Mouse (Mus musculus): ENCODE measurements around the gene Parp16. TPM values are rescaled to one million over a fixed set of nuclear protein-coding genes. Genes with fewer than 3 reads are reported as not detected.

The Parp16 gene
- polyA plus RNA-seq, 1 experiment from 2014 or later, result 6.9 TPM

DNA sequence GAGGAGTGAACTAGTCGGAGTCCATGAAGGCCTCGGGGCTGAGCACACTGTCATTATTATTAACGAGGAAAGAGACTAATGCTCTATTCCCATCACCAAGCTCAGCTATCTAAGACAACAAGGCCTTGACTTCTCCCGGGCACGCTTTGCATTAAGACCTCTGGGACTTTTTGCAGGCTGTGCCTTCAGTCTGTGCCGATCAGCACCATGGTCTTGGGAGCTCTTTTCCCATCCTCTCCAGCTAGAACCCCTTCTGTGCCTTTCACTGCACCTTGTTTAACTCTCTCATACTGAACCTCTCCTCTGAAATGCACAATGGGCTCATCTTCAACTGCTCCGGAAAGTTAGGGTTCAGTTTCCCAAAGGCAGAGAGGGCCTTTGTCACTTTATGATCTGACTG, 4.8 kb upstream of the Parp16 start:
- DNase-seq (ENCODE audit: low spot score), result no peak
- Histone ChIP-seq H3K9me3 (ENCODE audit: control insufficient read depth, low read length) (no peaks in the 10 kb centered on the region), H3K4me2 (ENCODE audit: low read depth, low read length) (no peak overlapping the region), H3K4me3 (ENCODE audit: low read depth, low read length) (no peak overlapping the region), H3K4me1 (ENCODE audit: control insufficient read depth, insufficient read depth, low read length) (0 out of 2 replicates have a peak, but pooled peaks cover 1% of the 10 kb centered on the region), H3K27ac (replicated peaks; ENCODE audit: low read depth, low read length) (no peak overlapping the region), H3K9ac (ENCODE audit: low read depth, low read length) (no peak overlapping the region), H3K27me3 (replicated peaks; ENCODE audit: control insufficient read depth, insufficient read depth, low read length) (no peaks in the 10 kb centered on the region), H3K36me3 (ENCODE audit: control insufficient read depth, insufficient read depth, low read length) (no peaks in the 10 kb centered on the region)
- WGBS, result 57% methylated on average over 7 of the region's 7 CpGs
- ATAC-seq (ENCODE audit: low read depth), result no peak

DNA sequence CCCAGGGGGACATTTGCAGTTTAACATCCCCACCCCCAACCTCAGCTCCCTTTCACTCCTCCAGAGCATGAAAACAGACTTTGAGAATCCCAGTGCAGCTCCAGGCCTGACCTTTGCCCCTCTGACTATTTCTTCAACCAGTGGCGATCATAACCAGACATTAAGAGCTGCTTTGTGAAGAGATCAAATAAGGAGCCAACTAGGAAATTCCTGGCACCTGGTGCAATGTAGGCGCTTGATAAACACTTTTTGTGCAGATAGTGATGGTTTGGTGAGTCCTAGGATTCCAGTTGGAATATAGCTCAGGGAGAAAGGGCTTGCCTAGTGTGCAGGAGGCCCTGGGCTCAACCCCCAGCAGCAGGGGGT, 3.8 kb upstream of the Parp16 start:
- H3K9ac ChIP-seq (ENCODE audit: low read depth, low read length), result no peak overlapping the region
- no peak for DNase-seq (ENCODE audit: low spot score)
- 37% methylated on average over 2 of the region's 2 CpGs for WGBS
- H3K27ac ChIP-seq (replicated peaks; ENCODE audit: low read depth, low read length), result no peak overlapping the region
- no peak overlapping the region for H3K4me2 ChIP-seq (ENCODE audit: low read depth, low read length)
- no peaks in the 10 kb centered on the region for H3K9me3 ChIP-seq (ENCODE audit: control insufficient read depth, low read length)
- no peaks in the 10 kb centered on the region for H3K27me3 ChIP-seq (replicated peaks; ENCODE audit: control insufficient read depth, insufficient read depth, low read length)
- peaks cover 3% of the 10 kb centered on the region; the same call in 1 of the 2 replicates for H3K4me1 ChIP-seq (ENCODE audit: control insufficient read depth, insufficient read depth, low read length)
- no peak for ATAC-seq (ENCODE audit: low read depth)
- no peaks in the 10 kb centered on the region for H3K36me3 ChIP-seq (ENCODE audit: control insufficient read depth, insufficient read depth, low read length)
- no peak overlapping the region for H3K4me3 ChIP-seq (ENCODE audit: low read depth, low read length)

DNA sequence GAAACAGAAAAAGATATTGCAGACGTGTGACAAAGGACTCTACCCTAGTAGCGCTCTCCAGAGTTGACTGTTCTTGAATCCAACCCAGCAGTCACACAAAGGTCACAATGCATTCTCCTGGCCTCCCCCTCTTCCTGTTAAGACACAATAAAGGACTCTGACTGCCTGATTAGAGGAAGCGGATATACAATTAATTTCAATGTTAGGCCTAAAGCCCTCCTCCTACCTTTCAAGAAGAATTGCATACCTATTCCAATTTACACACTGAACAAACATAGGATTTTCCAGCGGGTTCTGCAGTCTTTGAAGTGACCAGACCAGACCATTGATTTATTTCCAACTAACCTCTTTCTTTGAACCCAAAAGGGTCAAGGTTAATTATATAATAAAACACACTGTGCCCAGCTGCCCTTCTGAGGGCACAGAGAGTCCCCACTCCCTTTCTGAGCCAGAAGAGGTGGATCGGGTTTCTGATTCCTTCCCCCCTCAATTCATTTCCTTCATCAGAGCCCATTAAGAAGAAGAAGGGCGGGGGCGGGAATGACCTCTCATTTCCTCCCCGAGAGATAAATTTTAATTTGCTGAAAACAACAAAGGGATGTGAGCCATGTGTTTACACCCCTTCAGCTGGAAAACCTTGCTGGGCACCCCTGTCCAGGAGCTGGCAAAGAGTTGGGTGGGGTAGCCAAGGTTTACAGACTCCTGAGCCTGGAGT, 3.2 kb upstream of the Parp16 start:
- H3K27me3 ChIP-seq (replicated peaks; ENCODE audit: control insufficient read depth, insufficient read depth, low read length), result no peaks in the 10 kb centered on the region
- no peak for ATAC-seq (ENCODE audit: low read depth)
- peaks cover 3% of the 10 kb centered on the region; the same call in 1 of the 2 replicates for H3K4me1 ChIP-seq (ENCODE audit: control insufficient read depth, insufficient read depth, low read length)
- DNase-seq (ENCODE audit: low spot score), result no peak
- H3K27ac ChIP-seq (replicated peaks; ENCODE audit: low read depth, low read length), result no peak overlapping the region
- no peaks in the 10 kb centered on the region for H3K36me3 ChIP-seq (ENCODE audit: control insufficient read depth, insufficient read depth, low read length)
- 23% methylated on average over 8 of the region's 8 CpGs for WGBS
- H3K9me3 ChIP-seq (ENCODE audit: control insufficient read depth, low read length), result no peaks in the 10 kb centered on the region
- no peak overlapping the region for H3K4me2 ChIP-seq (ENCODE audit: low read depth, low read length)
- no peak overlapping the region for H3K4me3 ChIP-seq (ENCODE audit: low read depth, low read length)
- H3K9ac ChIP-seq (ENCODE audit: low read depth, low read length), result no peak overlapping the region

DNA sequence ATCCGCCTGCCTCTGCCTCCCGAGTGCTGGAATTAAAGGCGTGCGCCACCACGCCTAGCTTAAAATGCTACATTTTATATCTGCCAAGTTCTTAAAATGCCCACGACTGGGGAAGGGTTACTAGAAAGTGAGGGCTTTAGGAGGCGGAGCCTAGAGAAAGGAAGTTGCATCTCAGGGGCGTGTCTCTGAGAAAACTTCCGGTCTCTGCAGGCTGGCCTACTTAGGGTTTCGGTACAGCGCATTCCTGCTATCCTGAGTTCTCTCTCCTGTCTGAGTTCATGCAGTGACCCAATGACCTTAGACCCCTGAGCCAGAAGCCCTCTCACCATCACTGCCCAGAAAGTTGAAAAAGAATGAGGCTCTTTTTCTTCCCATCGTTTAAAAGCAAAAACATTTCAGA, 1.9 kb upstream of the Parp16 start:
- Histone ChIP-seq H3K4me2 (ENCODE audit: low read depth, low read length) (no peak overlapping the region), H3K36me3 (ENCODE audit: control insufficient read depth, insufficient read depth, low read length) (no peaks in the 10 kb centered on the region), H3K9me3 (ENCODE audit: control insufficient read depth, low read length) (no peaks in the 10 kb centered on the region), H3K4me3 (ENCODE audit: low read depth, low read length) (no peak overlapping the region), H3K4me1 (ENCODE audit: control insufficient read depth, insufficient read depth, low read length) (peaks cover 3% of the 10 kb centered on the region; the same call in 1 of the 2 replicates), H3K27ac (replicated peaks; ENCODE audit: low read depth, low read length) (no peak overlapping the region), H3K27me3 (replicated peaks; ENCODE audit: control insufficient read depth, insufficient read depth, low read length) (no peaks in the 10 kb centered on the region), H3K9ac (ENCODE audit: low read depth, low read length) (no peak overlapping the region)
- DNase-seq (ENCODE audit: low spot score) (no peak), ATAC-seq (ENCODE audit: low read depth) (no peak)
- 58% methylated on average over 12 of the region's 12 CpGs for WGBS

DNA sequence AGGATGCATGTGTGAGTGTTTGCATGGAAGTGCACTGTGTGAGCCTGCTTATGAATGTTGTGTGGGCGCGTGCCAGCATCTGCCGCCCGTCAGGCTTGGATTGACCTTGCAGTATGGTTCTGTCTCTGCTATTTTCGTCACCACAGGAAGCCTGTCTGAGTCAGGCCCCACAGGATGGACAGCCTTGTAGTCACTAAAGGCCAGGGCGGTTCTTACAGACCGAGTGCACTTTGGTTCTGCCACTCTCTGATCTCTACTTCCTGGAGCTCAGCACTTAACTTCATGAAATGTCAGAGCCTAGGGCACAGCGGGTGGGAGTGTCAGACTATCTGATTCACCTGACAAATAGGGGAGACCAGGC, 448 bp downstream of the Parp16 start:
- Histone ChIP-seq H3K27ac (replicated peaks; ENCODE audit: low read depth, low read length) (peak overlapping the region; percentile 78), H3K4me1 (ENCODE audit: control insufficient read depth, insufficient read depth, low read length) (peaks cover 3% of the 10 kb centered on the region; the same call in 1 of the 2 replicates), H3K9ac (ENCODE audit: low read depth, low read length) (peak overlapping the region; percentile 20; the same call in 1 of the 2 replicates), H3K4me3 (ENCODE audit: low read depth, low read length) (no peak overlapping the region), H3K9me3 (ENCODE audit: control insufficient read depth, low read length) (no peaks in the 10 kb centered on the region), H3K27me3 (replicated peaks; ENCODE audit: control insufficient read depth, insufficient read depth, low read length) (no peaks in the 10 kb centered on the region), H3K36me3 (ENCODE audit: control insufficient read depth, insufficient read depth, low read length) (no peaks in the 10 kb centered on the region), H3K4me2 (ENCODE audit: low read depth, low read length) (peak overlapping the region; percentile 15; the same call in 1 of the 2 replicates)
- 27% methylated on average over 8 of the region's 8 CpGs for WGBS
- peak; percentile 64 for DNase-seq (ENCODE audit: low spot score)
- ATAC-seq (ENCODE audit: low read depth), result no peak

DNA sequence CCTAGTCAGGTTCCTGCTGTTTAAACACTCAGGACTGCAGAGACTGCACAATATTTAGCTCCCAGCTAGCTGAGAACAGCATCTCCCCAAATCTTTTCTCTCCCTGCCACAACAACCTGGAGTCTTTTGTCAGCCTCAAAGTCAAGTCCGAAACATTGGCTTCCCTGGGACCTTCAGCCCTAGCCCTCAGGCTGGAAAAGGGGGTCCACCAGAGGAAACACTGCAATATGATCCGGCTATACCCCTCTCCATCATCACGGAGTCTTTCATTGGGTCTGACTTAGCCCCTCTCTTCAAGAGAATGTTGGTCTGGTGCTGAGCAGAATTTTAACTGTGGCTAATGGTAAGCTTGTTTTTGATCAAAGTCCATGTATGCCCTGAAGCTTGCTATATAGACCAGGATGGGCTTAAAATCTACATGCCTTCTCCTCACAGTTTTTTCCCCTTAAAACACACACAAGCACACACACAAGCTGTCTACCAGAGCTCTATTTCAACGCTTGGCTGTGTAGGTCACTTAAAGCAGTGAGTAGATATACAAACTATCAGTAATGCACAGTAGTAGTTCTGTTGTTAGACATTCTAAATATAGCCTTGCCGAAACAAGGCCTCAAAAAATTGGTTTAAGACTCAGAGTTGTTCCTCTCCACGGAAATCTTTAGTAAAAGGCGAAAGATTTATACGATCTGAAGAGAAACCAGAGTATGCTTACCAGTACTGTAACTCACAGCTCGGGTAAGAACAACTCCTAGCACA, 1.0 kb downstream of the Parp16 start:
- peaks cover 3% of the 10 kb centered on the region; the same call in 1 of the 2 replicates for H3K4me1 ChIP-seq (ENCODE audit: control insufficient read depth, insufficient read depth, low read length)
- DNase-seq (ENCODE audit: low spot score) (peak; percentile 97), ATAC-seq (ENCODE audit: low read depth) (peak; percentile 94)
- no peaks in the 10 kb centered on the region for H3K9me3 ChIP-seq (ENCODE audit: control insufficient read depth, low read length)
- no peaks in the 10 kb centered on the region for H3K36me3 ChIP-seq (ENCODE audit: control insufficient read depth, insufficient read depth, low read length)
- no peaks in the 10 kb centered on the region for H3K27me3 ChIP-seq (replicated peaks; ENCODE audit: control insufficient read depth, insufficient read depth, low read length)
- peak overlapping the region; percentile 78 for H3K27ac ChIP-seq (replicated peaks; ENCODE audit: low read depth, low read length)
- 1% methylated on average over 9 of the region's 9 CpGs for WGBS
- H3K4me3 ChIP-seq (ENCODE audit: low read depth, low read length), result peak overlapping the region; percentile 24; the same call in 1 of the 2 replicates
- H3K4me2 ChIP-seq (ENCODE audit: low read depth, low read length), result peak overlapping the region; percentile 18
- H3K9ac ChIP-seq (ENCODE audit: low read depth, low read length), result peak overlapping the region; percentile 59

DNA sequence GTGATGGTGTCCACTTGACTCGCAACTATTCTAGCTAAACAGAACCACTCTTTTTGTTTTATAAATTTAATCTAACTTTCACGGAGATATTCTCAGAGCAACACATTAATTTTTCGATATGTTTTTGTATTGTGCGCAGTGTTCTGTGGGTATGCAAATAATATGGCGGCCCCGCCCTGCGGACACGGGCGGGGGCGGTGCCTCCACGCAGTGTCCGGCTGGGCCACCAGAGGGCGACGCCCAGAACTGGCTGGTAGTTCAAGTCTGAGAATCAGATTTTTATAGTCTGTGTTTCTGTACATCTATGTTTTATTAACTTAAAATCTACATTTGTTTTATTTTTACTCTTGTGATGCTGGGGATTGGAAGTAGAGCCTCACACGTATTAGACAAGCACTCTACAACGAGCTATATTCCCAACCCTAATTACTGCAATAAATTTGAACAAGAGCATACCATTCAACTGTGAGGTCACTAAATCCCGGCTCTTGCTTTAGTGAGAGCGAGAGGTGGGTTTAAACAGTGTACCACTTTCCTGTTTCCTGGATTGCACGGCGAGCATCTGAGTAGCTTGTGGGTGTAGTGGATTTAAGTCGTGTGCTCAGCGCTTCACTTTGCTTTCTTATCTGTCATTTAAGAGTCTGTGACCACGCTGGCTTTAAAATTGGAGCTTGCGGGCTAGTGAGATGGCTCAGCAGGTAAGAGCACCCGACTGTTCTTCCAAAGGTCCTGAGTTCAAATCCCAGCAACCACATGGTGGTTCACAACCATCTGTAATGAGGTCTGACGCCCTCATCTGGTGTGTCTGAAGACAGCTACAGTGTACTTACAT, 1.8 kb downstream of the Parp16 start:
- H3K4me3 ChIP-seq (ENCODE audit: low read depth, low read length), result peak overlapping the region; percentile 24; the same call in 1 of the 2 replicates
- peak overlapping the region; percentile 31 for H3K4me2 ChIP-seq (ENCODE audit: low read depth, low read length)
- H3K36me3 ChIP-seq (ENCODE audit: control insufficient read depth, insufficient read depth, low read length), result no peaks in the 10 kb centered on the region
- H3K27ac ChIP-seq (replicated peaks; ENCODE audit: low read depth, low read length), result peak overlapping the region; percentile 78
- peak overlapping the region; percentile 59 for H3K9ac ChIP-seq (ENCODE audit: low read depth, low read length)
- peak; percentile 75 for ATAC-seq (ENCODE audit: low read depth)
- WGBS, result 17% methylated on average over 26 of the region's 26 CpGs
- no peaks in the 10 kb centered on the region for H3K27me3 ChIP-seq (replicated peaks; ENCODE audit: control insufficient read depth, insufficient read depth, low read length)
- DNase-seq (ENCODE audit: low spot score), result peak; percentile 92
- peaks cover 3% of the 10 kb centered on the region; the same call in 1 of the 2 replicates for H3K4me1 ChIP-seq (ENCODE audit: control insufficient read depth, insufficient read depth, low read length)
- H3K9me3 ChIP-seq (ENCODE audit: control insufficient read depth, low read length), result no peaks in the 10 kb centered on the region

DNA sequence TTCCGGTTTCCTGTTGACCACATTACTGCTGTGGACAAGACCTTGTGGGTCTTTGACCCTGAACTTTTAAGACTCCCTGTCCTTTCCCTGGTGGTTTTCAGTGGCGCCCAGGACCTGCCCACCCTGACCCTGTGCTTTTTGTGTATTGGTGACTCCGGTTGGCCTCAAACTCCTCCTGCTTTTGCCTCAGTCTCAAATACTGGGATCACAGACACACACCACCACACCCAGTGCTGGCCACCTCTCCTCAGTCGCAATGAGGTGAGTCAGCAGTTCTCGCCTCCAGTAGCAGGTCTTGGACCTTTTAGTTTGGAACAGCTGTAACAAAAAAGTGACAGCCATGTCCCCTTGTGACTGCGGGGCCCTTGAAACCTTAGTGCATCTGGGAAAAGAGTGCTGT, 2.7 kb downstream of the Parp16 start:
- Histone ChIP-seq H3K9me3 (ENCODE audit: control insufficient read depth, low read length) (no peaks in the 10 kb centered on the region), H3K4me1 (ENCODE audit: control insufficient read depth, insufficient read depth, low read length) (peaks cover 3% of the 10 kb centered on the region; the same call in 1 of the 2 replicates), H3K4me2 (ENCODE audit: low read depth, low read length) (no peak overlapping the region), H3K36me3 (ENCODE audit: control insufficient read depth, insufficient read depth, low read length) (no peaks in the 10 kb centered on the region), H3K27ac (replicated peaks; ENCODE audit: low read depth, low read length) (no peak overlapping the region), H3K27me3 (replicated peaks; ENCODE audit: control insufficient read depth, insufficient read depth, low read length) (no peaks in the 10 kb centered on the region), H3K9ac (ENCODE audit: low read depth, low read length) (no peak overlapping the region), H3K4me3 (ENCODE audit: low read depth, low read length) (no peak overlapping the region)
- DNase-seq (ENCODE audit: low spot score) (no peak), ATAC-seq (ENCODE audit: low read depth) (no peak)
- WGBS, result 81% methylated on average over 6 of the region's 6 CpGs

Measured in embryonic facial prominence, embryonic 14.5 days (tissue).